Mouse (Mus musculus) macrophage (primary cell): ENCODE data around the gene Rab25. TPM values are rescaled to one million over a fixed set of nuclear protein-coding genes. Genes with fewer than 3 reads are reported as not detected.
A peak's percentile ranks its signal among the peaks of the same experiment; 100 is the strongest.

Experiments
- H3K27ac ChIP-seq: fragments of 350-480 bp; formaldehyde crosslinking; 2 replicates; pipeline ENCODE4 v1.9.0; 2021
- H3K36me3 ChIP-seq: fragments of 350-480 bp; formaldehyde crosslinking; 2 replicates; pipeline ENCODE4 v1.9.0; 2021; ENCODE audit errors: inconsistent target
- H3K4me3 ChIP-seq: fragments of 350-480 bp; formaldehyde crosslinking; 2 replicates; pipeline ENCODE4 v1.9.0; 2021; ENCODE audit errors: inconsistent target
- H3K79me2 ChIP-seq: fragments of 350-480 bp; formaldehyde crosslinking; 2 replicates; pipeline ENCODE4 v1.9.0; 2021; ENCODE audit errors: inconsistent target
- WGBS: methylation state at CpG from one replicate; pipeline ENCODE4 v1.1.7; 2026; ENCODE audit warnings: inconsistent platforms; ENCODE audit not compliant: missing documents; 5-methylcytosine and 5-hydroxymethylcytosine counted together
- polyA plus RNA-seq: library from polyadenylated mRNA; stranded (reverse); fragments of 250-400 nt; gene quantifications from 3 replicates; pipeline ENCODE4 v1.2.4, GENCODE M21; 2018; ENCODE audit warnings: inconsistent platforms

Rab25 gene
- polyA plus RNA-seq, 1 experiment from 2014 or later = not detected

DNA sequence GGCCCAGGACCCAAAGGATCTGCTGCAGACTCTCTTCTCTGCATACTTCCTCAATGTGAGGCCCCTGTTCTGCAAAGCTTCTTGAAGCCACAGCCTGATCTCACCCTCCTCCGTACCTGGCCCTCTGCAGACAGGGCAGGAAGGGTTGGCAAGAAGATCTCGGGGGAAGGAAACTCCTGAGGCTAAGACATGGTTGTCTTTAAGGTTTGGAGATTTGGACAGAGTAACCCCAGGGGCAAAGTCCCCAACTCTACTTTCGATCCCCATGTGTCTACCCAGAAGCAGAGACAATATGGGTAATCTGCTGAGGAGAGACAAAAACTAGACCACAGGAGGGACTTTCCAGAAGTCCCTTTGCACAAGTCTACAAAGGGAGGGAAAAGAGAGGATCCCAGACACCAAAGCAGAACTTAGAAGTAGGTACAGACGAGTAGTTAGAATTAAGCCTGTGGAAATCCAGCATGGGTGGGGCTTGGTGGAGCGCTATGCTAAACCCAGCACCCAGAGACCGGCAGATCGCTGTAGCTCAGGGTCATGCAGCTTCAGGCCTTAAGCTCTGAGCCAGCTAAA lies 34.5 kb downstream of the Rab25 start:
- H3K27ac ChIP-seq = peak overlapping the region; percentile 56
- H3K79me2 ChIP-seq = no peaks in the 10 kb centered on the region; the same call in 1 of the 2 replicates
- H3K4me3 ChIP-seq = no peak overlapping the region
- 28% methylated on average over 6 of the region's 7 CpGs for WGBS
- H3K36me3 ChIP-seq = no peaks in the 10 kb centered on the region

GRCm38 (mm10) chr3:88512896-88513545 lies 35.1 kb downstream of the Rab25 start:
- 26% methylated on average over 15 of the region's 15 CpGs for WGBS
- Histone ChIP-seq H3K4me3 (no peak overlapping the region), H3K27ac (peak overlapping the region; percentile 56), H3K79me2 (no peaks in the 10 kb centered on the region; the same call in 1 of the 2 replicates), H3K36me3 (no peaks in the 10 kb centered on the region)

- WGBS = 63% methylated on average over 6 of the region's 6 CpGs
- Histone ChIP-seq H3K27ac (peak overlapping the region; percentile 56), H3K36me3 (no peaks in the 10 kb centered on the region), H3K4me3 (no peak overlapping the region), H3K79me2 (no peaks in the 10 kb centered on the region; the same call in 1 of the 2 replicates)
These were observed 35.8 kb downstream of the Rab25 start for GRCm38 (mm10) chr3:88512141-88512895.

- Histone ChIP-seq H3K36me3 (no peaks in the 10 kb centered on the region), H3K79me2 (no peaks in the 10 kb centered on the region; the same call in 1 of the 2 replicates), H3K27ac (0 out of 2 replicates have a peak overlapping the region, but pooled peaks have one; percentile 56), H3K4me3 (no peak overlapping the region)
- 58% methylated on average over 4 of the region's 4 CpGs for WGBS
These were observed 36.5 kb downstream of the Rab25 start for GRCm38 (mm10) chr3:88511559-88511958.

DNA sequence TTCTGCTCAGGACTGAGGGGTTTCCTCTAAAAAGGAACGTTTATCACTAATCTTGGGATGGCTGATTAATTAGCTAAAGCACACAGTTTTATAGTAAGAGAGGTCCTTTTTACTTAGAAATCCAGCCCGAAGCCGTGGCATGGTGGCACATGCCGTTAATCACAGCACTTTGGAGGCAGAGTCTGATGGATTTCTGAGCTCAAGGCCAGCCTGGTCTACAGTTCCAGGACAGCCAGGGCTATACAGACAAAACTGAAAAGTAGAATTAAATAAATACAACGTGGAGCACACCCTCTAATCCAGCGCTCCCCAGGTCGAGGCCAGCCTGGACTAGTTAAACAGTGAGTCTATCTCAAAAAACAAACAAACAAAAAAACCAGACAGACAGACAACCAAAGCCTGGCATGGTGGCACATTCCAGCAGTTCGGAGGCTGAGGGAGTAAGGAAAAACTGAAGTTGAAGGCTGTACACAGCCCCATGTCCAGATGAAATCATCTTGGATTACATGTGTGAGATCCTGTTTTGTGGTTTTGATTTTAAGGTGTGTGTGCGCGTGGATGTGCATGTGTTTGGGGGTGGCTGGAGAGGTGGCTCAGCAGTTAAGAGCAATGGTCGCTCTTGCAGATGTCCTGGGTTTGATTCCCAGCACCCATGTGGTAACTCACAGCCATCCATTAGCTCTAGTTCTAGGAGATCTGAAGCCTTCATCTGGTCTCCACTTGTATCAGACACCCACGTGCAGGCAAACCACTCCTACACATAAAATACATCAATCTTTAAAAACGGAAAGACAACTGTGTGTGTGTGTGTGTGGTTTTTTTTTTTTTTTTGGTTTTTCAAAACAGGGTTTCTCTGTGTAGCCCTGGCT lies 37.4 kb downstream of the Rab25 start:
- 53% methylated on average over 11 of the region's 13 CpGs for WGBS
- no peaks in the 10 kb centered on the region; the same call in 1 of the 2 replicates for H3K79me2 ChIP-seq
- H3K36me3 ChIP-seq = no peaks in the 10 kb centered on the region
- peak overlapping the region; percentile 46 for H3K27ac ChIP-seq
- H3K4me3 ChIP-seq = no peak overlapping the region; the same call in 1 of the 2 replicates

DNA sequence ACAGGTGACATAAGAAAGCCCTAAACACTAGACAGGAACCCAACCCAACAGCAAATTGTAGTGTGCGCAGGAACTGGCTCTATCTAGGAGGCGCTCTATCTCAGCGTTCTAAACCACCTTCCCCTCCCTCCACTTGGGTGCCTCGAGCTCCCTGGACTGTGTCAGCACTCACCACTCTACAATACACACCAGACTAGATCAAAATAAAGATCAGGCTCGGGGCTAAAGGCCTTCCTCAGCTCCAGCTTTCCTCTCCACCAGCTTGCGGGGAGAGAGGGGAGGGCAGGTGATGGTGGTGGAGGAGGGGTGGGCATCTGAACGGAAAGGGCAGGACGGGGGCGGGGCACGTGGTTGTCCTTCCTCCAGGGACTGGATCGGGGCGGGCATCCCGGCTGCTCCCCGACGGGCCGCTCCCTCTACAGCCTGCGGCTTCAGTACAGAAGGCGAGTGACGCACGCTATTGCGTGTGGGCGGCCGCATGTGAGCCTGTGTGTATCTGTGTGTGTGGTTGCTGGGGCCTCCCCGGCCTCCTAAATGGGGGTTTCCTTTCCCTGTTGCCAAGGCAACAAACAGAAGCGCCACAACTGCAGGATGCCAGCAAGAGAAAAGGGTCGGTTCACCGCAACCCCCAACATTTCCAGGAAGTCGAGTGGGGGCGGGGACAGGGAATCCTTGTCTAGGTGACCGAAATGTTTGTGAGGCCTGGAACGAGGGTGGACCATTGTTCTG lies 38.2 kb downstream of the Rab25 start, which contains the start of gene Lmna:
Gene Lmna, minus strand, starts transcription at position 265 of the 729 bp plus-strand sequence.
- H3K27ac ChIP-seq = peak within 1 kb of the TSS; percentile 72
- WGBS = 1% methylated on average over 29 of the region's 31 CpGs

DNA sequence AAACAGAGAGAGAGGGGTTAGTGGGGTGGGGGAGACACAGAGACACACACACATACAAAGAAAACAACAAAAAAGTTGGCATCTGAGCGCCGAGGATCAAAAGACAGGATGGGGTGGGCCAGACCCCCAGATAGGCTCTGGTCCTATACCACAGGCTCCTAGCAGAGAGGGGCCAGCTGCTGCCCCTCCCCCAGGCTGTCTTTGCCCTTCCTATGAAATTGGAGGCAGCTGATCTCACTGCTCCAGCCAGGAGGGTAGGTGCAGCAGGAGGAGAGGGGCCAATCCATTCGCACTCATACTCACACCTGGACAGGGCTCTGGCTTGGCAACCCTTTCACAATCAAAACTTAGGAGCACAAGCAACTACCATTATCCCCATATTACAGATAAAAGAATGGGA lies 38.9 kb downstream of the Rab25 start:
- H3K4me3 ChIP-seq = peak overlapping the region; percentile 40
- peak overlapping the region; percentile 72 for H3K27ac ChIP-seq
- WGBS = 72% methylated on average over 3 of the region's 3 CpGs
- H3K79me2 ChIP-seq = no peaks in the 10 kb centered on the region; the same call in 1 of the 2 replicates
- H3K36me3 ChIP-seq = no peaks in the 10 kb centered on the region

More for the DNA sequence above, 38.2 kb downstream of the Rab25 start, which contains the start of gene Lmna:
- H3K4me3 ChIP-seq = peak within 1 kb of the TSS; percentile 40
- no peaks in the 10 kb centered on the region for H3K36me3 ChIP-seq
- H3K79me2 ChIP-seq = no peaks in the 10 kb centered on the region; the same call in 1 of the 2 replicates

DNA sequence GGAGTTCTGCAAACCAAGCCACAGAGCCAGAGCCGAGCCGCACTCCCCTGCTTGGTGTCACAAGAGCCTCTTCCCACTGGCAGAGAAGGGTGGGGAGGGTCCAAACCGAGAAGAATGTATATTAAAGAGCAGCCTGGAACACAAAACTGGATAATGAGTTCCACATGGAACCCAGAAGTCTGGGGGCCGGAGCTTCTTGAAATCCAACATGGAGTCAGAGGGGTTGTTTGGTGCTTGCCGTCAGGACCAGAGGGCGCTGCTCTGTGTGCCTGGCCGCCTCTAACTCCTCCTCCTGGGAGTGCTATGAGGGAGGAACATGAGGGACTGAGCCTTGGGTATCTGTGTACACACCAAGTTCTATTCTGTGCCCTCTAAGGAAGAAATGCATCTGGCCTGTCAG lies 42.3 kb downstream of the Rab25 start:
- no peak overlapping the region for H3K4me3 ChIP-seq
- H3K79me2 ChIP-seq = peaks cover 21% of the 10 kb centered on the region
- no peaks in the 10 kb centered on the region for H3K36me3 ChIP-seq
- H3K27ac ChIP-seq = no peak overlapping the region
- 81% methylated on average over 7 of the region's 7 CpGs for WGBS

GRCm38 (mm10) chr3:88505081-88505480 lies 43.0 kb downstream of the Rab25 start:
- WGBS = 91% methylated on average over 6 of the region's 6 CpGs
- Histone ChIP-seq H3K27ac (no peak overlapping the region), H3K4me3 (no peak overlapping the region), H3K36me3 (no peaks in the 10 kb centered on the region), H3K79me2 (peaks cover 27% of the 10 kb centered on the region)

DNA sequence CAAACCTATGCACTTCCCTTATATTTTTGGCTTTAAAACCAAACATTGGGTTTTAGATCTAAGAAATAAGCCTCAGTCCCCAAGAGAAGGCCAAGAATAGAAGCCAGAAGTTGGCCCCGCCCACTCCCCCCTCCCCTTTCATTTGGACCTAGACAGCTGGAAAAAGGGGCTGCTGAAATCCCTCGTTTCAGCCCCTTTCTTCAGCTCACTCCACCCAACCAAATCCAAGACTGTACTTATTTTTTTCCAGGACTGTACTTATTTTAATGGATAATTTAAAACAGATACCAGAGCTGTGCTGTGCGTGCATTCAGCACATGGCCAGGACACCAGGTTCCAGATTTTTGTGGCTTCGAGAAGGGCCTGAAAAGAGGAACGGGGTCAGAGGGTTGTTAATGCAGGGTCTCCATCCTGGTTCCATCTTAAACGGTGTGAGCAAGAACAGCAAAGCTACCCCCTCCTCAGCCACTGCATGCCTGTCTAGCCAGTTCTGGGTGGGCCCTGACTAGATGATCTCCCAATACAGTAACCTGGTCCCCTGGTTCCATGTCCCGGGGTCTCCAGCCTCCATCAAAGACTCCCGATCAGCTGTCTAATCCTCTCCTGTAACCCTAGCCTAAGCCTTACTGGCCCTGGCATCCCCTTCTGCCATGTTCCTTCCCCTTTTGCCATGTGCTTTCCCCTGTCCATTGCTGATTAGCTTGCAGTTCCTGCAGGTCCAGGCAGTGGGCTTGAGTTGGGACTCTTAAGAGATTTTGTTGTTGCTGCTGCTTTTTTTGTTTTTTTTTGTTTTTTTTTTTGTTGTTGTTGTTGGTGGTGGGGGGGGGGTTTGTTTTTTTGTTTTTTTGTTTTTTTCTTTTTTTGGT lies 44.0 kb downstream of the Rab25 start:
- 32% methylated on average over 7 of the region's 8 CpGs for WGBS
- H3K36me3 ChIP-seq = no peaks in the 10 kb centered on the region
- peak overlapping the region; percentile 82 for H3K27ac ChIP-seq
- no peak overlapping the region for H3K4me3 ChIP-seq
- H3K79me2 ChIP-seq = peaks cover 37% of the 10 kb centered on the region

GRCm38 (mm10) chr3:88503505-88503863 lies 44.6 kb downstream of the Rab25 start:
- 0% methylated on average over 4 of the region's 4 CpGs for WGBS
- Histone ChIP-seq H3K36me3 (no peaks in the 10 kb centered on the region), H3K4me3 (no peak overlapping the region; the same call in 1 of the 2 replicates), H3K27ac (peak overlapping the region; percentile 82), H3K79me2 (peaks cover 43% of the 10 kb centered on the region)

GRCm38 (mm10) chr3:88502641-88503504 lies 45.2 kb downstream of the Rab25 start:
- H3K79me2 ChIP-seq = peaks cover 50% of the 10 kb centered on the region
- H3K4me3 ChIP-seq = peak overlapping the region; percentile 79
- H3K27ac ChIP-seq = peak overlapping the region; percentile 82
- 2% methylated on average over 54 of the region's 55 CpGs for WGBS
- H3K36me3 ChIP-seq = no peaks in the 10 kb centered on the region
